Mouse (Mus musculus): Measurements from ENCODE around the gene Gm28041.
"Not testable (repeated sequence)": the region's sequence is repeated elsewhere in the genome, so short reads cannot be mapped to it uniquely, and the experiment has no call there.

GRCm38 (mm10) chr13:67422532-67422931 lies 47.0 kb upstream of the Gm28041 start:
- TF ChIP-seq POLR2A (IDR thresholded peaks at IDR 0.05; ENCODE audit: borderline replicate concordance, extremely low read depth, insufficient read depth, insufficient read length, poor library complexity, severe bottlenecking); CTCF (IDR thresholded peaks at IDR 0.05; ENCODE audit: borderline replicate concordance, extremely low read depth, insufficient read depth, insufficient read length): not testable (repeated sequence)
